Mouse (Mus musculus): ENCODE data around the gene Pard3.
A peak's percentile ranks its signal among the peaks of the same experiment; 100 is the strongest.

Pard3 gene

DNA sequence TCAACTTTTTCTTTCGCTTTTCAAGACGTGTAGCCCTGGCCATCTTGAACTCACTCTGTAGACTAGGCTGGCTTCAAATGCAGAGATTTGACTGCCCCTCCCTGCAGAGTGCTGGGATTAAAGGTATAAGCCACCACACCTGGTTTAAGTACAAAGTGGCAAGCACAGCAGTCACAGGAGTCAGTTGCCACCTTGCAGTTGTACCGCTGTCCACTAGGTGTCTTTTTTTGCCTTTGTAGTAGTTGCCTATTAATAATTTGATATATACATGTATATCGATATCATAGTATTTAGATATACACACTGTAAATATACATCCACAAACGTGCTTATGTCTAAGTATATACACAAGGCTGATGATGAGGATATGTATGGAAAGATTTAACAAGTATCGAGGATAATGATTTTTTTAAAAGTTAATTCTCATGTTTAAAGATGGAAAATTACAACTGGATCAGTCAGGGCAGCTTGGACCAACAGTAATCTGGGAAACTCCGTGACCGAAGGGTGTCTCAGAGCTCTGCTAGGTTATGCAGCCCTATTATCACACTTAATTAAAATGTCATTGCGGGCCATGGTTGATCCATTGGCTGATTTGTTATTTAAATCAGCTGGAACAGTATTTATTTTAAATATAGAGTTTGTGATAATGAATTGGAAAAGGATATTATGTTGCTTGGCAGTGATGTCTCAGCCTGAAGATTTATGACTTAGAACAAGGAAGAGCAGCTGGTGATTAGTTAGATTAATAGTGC, 220.9 kb downstream of the Pard3 start:
- peak in 1 of 2 experiments; percentile 10 for DNase-seq (ENCODE audit: low spot score in 2 of 2)

DNA sequence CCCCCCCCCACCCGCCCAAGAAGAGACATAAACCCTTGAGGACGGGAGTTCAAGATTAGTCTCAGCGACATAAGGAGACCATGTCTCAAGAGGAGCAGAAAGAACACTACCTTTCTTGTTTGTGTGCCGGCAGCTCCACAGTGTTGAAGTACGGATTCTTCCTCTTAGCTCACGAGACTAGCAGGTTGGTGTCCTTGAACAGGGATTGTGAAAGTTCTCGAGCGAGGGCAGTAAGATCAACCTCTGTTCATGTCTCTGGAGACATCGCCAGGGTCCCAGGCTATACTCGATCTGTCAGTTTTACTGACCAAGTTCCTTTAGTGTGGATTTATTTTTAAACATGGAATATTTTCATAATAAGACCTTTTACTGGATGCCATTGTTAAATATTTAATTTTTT, 224.1 kb downstream of the Pard3 start:
- DNase-seq (ENCODE audit: low spot score in 2 of 2): no peak

DNA sequence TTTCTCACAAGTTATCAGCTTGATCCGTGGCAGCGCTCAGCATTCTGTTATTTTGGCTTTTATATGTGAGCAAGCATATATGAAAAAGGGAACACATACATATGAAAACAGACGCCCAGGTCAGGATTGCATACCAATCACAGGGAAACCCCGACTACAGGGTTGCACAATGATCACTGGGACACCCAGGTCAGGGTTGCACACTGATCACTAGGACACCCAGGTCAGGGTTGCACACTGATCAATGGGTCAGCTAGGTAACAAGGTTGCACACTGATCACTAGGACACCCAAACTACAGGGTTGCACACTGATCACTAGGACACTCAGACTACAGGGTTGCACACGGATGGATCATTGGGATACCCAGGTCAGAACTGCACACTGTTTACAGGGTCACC, 228.6 kb downstream of the Pard3 start:
- no peak for DNase-seq (ENCODE audit: low spot score in 2 of 2)

DNA sequence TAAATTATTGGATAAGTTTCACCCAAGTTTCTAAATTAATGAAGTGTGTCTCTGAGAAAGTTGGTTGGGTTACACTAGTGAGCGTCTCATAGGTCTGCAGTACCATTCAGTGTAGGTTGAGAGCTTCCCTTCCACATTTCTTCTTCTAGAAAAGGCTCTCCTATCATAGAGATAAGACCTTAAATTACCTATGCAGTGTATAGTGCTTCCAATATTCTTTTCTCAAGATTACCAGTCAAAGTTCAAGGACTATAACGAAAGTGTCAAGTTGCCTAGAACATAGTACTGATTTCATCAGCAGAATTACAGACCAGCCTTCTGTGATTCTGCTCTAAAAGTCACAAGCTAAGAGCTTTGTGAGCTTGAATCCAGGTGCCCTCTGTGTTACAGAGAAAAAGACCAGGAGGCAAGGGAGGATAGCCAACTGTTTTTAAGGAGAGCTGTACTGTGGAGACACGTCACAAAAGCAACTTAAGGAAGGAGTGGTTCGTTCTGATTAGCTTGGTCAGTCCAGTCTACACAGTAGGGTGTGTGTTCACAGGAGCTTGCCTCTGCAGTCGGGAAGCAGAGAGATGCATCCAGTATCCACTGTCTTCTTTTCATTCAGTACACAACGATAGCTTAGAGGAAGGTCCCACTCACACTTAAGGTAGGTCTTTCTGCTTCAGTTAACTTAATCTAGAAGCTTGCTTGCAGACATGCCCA, 229.5 kb downstream of the Pard3 start:
- no peak for DNase-seq (ENCODE audit: low spot score in 2 of 2)

DNA sequence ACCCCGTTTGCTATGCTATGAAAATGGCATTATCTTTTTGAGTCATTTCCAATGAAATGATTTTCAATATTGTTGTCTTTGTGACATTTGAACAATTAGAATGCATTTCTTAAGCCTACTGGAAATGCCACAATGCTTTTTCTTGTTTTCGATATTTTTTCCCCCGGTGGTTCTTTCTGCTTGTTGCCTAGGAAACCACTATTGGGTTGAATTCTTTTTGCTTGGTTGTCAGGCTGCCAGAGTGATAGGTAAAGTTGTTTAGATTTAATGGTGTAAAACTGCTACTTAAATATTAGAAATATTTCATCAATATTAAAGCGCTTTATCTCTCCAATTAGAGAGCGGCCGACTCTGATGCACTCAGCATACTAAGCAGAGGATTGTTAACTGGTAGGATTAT, 230.4 kb downstream of the Pard3 start:
- no peak for DNase-seq (ENCODE audit: low spot score in 2 of 2)

DNA sequence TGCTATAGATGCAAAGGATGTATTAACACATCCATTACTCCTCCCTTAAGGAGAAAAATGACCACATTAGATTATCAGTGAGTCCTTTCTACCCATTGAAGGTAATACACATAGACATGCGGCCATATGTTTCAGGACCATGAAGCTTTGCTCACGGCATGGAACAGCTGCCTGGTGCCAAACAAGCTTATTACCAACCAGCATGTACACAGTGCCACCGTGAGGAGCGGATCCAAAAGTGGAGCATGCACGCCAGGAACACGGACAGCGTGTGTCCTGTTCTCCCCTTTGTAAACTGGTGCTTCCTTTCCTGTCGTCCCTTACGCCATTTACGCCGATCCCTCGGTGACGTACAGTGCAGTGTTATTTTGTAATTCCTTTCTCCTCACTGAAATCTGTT, 232.2 kb downstream of the Pard3 start:
- no peak for DNase-seq (ENCODE audit: low spot score in 2 of 2)

DNA sequence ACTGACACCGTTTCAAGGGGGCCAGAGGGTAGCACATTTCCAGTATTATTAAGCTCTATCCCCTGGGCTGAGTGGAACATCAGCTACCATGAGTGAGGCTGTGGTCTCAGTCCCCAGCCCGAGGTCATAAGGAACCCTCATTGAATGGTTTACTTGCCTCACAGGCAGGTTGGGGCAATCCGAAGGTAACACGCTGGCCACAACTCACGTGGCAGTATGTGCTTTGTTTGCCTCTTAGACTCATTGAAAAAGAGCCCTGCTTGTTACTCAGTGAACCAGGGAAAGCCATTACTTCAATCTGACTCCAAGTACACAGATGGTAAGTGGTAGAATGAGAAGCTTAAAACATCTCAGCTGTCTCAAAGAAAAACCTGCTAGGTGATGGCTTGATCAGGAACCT, 236.8 kb downstream of the Pard3 start:
- no peak for DNase-seq (ENCODE audit: low spot score in 2 of 2)

DNA sequence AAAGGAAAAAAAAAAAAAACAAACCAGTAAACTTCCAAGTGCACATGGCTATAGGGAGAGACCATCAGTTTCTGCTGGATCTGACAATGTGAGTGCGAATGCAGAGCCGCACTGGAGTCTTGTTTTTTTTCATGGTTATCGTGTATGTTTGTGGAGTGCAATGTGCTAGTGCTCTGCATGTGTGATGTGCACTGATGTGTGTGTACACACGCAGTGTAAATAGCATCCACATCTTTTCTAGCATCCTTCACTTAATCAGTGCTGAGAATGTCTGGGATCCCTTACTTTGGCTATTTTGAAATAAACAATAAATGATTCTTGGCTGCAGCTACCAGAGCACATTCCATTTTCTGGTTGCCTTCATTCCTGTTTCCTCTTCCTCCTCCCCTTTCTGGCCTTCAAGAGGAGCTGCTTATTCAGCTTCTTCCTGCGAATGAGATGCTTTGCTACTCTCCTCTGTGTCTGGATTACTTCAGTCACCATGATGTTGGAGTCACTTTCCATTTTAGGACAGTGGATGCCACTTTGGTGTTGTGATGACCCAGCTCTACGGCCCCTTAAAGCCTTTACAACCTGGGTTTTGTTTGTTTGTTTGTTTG, 239.3 kb downstream of the Pard3 start:
- no peak for DNase-seq (ENCODE audit: low spot score in 2 of 2)

DNA sequence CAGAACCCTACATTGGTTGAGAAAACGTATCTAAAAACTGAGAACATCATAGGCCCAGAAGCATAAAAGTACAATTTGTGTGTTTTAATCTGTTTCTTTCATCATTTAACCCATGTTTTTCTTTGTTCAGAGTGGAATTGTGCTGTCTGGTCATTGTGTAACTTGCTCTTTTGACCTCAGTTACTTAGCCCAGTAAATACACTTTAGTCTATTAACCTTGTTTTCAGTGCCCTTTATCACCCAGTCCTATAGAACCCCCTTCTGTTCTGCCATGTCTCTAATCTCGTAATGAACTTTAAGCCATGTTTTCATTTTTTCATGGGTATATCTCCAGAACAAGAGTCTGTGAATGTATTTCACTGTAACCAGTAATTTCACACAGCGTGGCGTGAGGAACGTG, 243.3 kb downstream of the Pard3 start:
- DNase-seq (ENCODE audit: low spot score in 2 of 2): no peak

DNA sequence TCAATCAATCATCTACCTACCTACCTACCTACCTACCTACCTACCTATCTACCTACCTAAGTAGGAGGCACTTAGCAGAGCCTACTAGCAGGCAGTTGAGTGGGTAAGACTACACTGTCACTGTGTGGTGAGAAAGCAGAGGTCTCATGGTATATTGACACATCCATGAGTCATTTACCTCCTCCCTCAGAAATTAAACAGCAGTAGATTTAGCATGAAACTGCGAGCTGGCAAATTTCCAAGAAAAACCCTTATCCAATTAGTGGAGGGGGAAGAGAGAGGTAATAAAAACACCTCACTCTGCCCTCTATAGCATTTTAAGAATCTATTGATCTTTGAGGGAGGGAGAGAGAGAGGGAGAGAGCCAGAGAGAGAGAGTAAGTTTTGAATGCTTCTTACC, 245.7 kb downstream of the Pard3 start:
- no peak for DNase-seq (ENCODE audit: low spot score in 2 of 2)

DNA sequence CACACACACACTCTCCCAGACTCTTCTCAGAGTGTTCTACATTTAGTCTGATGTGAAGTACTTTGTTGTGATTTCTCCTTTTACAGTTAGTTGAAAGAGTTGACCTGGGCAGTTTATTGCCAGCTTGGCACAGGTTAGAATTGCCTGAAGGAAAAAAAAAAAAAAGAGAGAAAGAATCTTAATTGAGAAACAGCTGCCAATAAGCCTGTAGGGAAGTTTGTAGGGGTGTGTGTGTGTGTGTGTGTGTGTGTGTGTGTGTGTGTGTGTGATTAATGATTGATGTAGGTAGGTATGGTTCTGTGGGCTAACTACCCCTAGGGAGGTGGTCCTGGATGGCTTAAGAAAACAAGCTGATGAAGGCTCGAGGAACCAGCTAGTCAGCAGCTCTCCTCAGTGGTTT, 252.1 kb downstream of the Pard3 start:
- DNase-seq (ENCODE audit: low spot score in 2 of 2): no peak

DNA sequence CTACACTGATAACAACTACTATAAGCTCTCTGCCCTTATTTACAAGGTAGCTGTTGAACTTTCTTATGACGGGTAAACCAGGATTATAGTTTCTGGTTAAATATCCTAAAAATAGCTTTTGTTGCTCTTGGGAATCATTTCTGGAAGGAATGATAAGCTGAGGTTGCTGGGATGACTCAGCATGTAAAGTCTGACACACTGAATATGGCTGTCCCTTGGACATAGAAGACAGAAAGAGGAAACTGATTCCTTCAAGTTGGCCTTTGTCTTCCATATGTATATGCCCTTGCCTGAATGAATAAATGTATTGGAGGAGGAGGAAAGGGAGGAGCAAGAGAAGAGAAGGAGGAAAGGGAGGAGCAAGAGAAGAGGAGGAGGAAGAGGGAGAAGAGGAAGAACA, 254.2 kb downstream of the Pard3 start:
- DNase-seq (ENCODE audit: low spot score in 2 of 2): no peak

DNA sequence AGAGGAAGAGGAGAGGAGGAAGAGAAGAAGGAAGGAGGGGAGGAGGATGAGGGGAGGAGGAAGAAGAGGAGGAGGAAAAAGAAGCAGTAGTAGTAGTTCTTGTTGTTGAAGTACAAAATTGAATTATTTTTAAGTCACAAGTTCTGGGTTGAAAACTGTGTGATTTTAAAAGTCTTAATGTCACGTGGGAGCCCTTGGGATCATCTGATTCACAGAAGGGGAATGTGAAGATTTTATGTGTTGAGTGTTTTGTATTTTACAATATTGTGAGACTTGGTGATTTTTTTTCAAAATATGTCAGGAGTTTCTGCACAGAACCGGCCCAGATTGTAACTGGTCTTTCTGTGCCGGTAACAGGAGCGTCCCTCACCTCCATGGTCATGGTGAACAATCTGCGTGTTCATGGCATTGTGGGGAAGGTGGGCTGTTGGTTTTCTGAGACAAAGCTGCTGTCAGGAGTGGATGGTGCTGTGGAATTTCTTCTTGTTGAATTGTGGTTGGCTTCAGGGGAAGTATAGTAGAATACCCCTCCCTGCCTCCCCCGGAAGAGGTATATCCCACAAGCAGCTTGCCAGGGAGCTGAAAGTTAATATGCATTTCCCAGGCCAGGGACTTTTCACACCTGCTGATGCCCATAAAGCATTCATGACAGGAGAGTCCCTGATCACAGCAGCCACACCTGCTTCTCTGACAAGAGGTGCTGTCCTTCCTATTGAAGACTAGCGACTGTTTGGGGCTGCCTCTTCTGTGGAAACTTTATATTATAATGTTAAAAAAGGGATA, 254.9 kb downstream of the Pard3 start:
- no peak for DNase-seq (ENCODE audit: low spot score in 2 of 2)

DNA sequence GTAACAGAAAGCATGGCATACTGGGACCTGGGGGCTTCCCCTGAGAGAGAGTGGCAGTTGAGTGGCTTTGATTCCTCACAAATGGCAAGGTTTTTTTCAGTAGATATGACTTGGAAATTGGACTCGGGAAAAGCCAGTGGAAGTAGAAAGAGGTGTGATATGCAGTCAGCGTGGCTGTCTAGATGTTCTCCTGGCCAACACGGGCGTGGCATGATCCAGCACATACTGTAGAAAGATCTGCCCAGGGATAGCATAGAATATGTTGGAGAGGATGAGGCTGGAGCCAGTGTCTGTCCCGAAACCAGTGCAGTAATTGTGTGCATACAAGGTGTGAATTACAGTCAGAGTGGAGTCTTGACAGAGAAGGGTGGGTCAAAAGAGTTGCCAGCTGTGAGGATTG, 257.2 kb downstream of the Pard3 start:
- DNase-seq (ENCODE audit: low spot score in 2 of 2): no peak

DNA sequence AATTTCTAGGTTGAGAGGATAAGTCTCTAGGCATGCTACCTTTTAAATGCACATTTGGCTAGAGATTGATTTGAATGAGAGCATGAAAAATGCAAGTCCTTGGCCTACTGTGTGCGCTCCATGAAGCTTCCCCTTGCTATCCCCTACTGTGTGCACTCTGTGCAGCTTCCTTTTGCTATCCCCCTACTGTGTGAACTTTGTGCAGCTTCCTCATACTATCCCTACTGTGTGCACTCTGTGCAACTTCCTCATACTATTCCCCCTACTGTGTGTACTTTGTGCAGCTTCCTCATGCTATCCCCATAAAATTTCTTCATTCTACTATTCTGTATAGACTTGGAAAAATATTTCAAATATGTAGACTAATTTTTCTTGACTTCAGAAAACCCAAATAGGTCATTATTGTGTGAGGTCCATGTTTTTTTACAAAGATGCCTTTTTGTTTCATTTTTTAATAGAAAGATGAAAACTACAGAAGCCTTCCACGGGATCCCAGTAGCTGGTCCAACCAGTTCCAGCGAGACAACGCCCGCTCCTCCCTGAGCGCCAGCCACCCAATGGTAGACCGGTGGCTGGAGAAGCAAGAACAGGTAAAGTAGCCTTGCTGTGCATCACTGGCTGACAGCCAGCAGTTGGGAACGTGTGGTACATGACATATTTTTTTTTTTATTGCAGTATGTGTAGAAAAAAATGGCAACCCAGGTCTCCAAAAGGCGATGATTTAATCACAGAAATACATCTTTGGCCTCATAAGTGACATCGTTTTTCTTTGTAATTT, 260.1 kb downstream of the Pard3 start:
- DNase-seq (ENCODE audit: low spot score in 2 of 2): no peak

DNA sequence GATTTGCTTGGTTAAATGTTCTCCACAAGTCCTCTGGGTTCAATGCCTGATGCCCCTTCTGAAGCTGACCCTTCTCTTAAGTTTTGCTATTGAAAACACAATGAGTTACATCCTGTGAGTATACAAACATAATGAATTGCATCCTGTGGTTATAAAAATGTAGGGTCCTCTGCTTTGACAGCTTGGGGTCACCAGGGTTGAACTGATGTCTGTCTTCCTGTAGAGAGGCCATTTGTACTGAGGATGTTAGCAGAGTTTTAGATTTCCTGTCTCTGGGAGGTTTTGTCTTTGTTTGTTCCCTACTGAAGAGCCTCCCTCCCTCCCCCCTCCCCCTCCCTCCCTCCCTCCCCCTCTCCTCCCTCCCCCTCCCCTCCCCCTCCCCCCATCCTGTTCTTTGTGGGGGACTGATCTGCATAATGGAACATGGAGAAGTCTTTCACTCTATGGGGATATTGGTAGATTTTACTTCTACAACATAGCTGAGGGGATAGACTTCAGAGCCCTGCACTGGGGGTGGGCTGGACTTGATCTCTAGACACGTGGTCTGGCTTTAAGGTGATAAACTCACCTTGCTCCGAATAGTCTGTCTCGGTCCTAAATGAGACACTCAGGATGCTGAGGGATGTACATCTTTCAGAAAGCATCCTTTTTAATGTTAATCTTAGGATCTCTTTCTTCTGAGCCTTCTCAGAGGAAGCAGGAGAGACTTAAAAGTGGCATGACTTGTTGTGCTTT, 261.3 kb downstream of the Pard3 start:
- no peak for DNase-seq (ENCODE audit: low spot score in 2 of 2)

DNA sequence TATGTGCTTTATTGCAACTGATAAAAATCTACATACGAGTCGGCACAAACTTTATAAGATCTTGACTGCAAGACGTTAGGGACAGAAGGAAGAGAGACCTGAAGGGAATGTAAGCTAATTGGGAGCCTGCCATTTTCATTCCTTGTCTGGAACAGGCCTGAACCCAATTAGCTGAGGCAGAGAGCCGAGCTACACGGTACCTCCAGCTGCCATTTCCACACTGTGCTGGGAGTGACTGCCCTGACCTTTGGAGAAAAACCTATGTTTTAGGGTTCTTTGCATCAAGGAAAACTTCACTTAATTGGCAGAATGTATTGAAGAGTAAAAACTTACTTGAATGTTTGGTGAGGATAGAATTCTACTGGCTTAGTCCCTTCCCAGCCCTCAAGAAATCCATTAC, 262.1 kb downstream of the Pard3 start:
- no peak for DNase-seq (ENCODE audit: low spot score in 2 of 2)

DNA sequence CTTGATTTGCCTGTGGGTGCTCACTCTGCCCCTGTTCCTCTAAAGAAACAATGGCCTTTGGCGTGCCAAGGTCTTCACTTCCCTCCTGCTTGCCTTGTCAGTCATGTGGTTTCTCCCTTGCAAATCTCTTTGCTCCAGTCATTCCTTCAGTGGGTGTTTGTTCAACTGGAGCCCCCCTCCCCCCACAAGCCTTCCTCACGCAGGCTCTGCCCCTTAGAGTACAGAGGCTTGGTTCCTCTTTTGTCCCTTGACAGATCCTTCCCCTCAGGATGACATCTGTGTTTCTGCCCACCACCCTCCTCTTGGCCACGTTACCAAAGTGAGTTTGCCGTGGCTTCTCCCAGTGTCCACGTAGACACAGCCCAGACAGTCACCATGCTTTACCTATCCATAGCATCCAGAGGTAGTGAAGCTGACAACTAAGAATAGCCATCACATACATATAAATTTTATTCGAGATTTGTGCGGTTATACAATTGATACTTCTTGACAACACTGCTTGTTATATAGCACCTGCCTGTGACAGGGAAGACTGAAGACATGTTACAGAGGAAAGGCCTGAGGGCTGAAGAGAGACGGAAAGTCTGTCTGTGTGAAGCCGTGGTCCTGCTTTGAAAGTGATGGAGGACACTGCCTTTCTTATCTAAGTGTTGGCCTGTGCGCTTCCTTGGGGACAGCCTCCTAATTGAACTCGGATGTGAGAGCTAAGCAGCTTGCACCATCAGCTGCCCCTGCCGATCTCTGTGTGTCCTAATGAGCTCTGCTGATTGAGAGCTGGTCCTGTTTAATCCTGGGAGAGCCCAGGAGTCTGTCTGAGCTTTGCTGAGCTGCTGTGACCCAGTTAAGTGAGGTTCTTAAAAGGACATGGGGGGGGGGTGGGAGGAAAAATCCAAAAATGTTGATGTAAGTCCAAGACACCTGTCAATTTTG, 266.8 kb downstream of the Pard3 start:
- DNase-seq (ENCODE audit: low spot score in 2 of 2): no peak

DNA sequence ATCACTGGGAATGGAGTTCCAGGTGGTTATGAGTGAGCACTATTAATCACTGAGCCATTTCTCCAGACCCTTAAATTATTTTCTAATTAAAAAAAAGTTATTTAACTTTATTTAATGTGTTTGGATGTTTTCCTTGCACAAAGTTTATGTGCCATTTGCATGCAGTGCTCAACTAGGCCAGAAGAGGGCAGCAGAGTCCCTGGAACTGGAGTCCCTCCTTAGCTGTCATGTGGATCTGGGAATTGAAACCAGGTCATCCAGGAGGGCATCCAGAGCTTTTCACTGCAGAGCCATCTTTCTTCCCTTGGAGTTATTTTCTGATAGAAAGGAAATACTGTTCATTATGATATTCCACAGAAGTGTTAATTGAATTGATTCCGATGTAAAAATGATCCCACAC, 268.1 kb downstream of the Pard3 start:
- DNase-seq (ENCODE audit: low spot score in 2 of 2): peak; percentile 48 to 60

DNA sequence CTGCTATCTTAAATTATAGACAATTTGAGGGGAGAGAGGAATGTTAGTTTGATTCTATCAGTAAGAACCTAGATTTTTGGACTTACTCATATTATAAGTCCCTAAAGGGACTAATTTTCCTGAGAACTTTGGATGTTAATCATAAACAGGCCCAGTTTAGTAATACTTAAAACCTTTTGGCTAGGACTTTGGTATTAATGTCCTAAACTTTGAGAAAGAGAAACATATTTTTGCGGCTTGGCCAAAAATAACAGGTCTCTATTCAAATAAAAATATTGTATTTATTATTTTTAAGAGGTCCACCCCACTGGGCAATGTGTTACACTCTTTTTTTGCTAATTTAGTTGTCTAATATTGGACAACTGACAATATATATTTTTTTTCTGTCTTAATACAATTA, 271.5 kb downstream of the Pard3 start:
- DNase-seq (ENCODE audit: low spot score in 2 of 2): no peak
